Mouse (Mus musculus): ENCODE results near the gene Drd1.

GRCm38 (mm10) chr13:54079782-54080759 is 24.6 kb upstream of the Drd1 start:
- TF ChIP-seq CTCF (IDR thresholded peaks at IDR 0.05; ENCODE audit: low read depth) = no peak
- no peak for TF ChIP-seq EP300 (IDR thresholded peaks at IDR 0.05; ENCODE audit: low read depth)
